Mouse (Mus musculus): ENCODE results near the gene Bnc2. TPM values are rescaled to one million over a fixed set of nuclear protein-coding genes. Genes with fewer than 3 reads are reported as not detected.

Gene Bnc2
- polyA plus RNA-seq, 1 experiment from 2014 or later = 17.2 TPM

DNA sequence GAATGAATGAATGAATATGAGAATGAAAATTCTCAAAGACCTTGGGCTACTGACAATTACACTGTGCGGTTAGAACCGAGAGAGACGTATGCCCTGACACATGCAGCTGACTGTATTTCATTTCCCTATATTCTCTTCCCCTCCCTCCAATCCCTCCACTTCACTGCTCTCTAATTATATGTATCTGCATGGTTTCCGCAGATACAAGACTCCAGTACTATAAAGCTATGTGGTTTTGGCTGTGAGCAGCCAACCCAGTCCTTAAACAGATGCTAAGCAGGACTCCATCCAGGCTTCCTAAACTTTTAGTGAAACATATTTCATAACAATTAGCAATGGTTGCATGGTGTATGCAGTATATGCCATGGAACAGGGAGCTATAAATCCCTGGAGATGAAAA lies 344.6 kb downstream of the Bnc2 start:
- peak overlapping the region; percentile 5; the same call in 1 of the 2 replicates for H3K27ac ChIP-seq (ENCODE audit: low read length)
- 76% methylated on average over 4 of the region's 4 CpGs for WGBS

DNA sequence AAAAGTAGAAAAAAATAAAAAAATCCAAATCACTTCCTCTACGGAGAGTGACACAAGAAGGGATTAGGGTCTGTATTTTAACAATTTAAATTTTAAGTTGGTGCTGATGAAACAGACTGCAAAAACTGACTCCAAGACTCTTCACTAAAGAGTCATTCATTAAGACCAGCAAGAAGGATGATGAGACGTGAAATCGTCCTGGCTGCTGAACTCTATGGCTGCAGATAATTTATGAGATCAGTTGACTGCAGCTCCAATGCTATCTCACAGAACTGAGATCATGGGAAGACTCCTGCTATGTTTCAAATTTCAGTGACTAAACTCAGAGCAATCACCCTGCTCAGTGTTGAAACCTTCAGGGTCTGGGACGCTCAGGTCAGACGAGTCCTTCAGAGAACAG lies 345.4 kb downstream of the Bnc2 start:
- no peaks in the 10 kb centered on the region for H3K4me1 ChIP-seq (ENCODE audit: control insufficient read depth, insufficient read depth, low read length)
- H3K27me3 ChIP-seq (ENCODE audit: control insufficient read depth, insufficient read depth, low read length) = no peaks in the 10 kb centered on the region
- no peaks in the 10 kb centered on the region for H3K9me3 ChIP-seq (replicated peaks; ENCODE audit: control insufficient read depth, low read length)
- no peak overlapping the region for H3K27ac ChIP-seq (ENCODE audit: low read length)
- WGBS = 75% methylated on average over 5 of the region's 5 CpGs
- no peak for ATAC-seq (ENCODE audit: insufficient read depth, low FRiP score)
- H3K4me3 ChIP-seq (replicated peaks; ENCODE audit: low read length) = no peak overlapping the region
- H3K4me2 ChIP-seq (ENCODE audit: low read depth, low read length) = no peak overlapping the region
- H3K9ac ChIP-seq (ENCODE audit: low read length) = no peak overlapping the region
- H3K36me3 ChIP-seq (ENCODE audit: control insufficient read depth, insufficient read depth, low read length) = no peaks in the 10 kb centered on the region

More for the DNA sequence above, 344.6 kb downstream of the Bnc2 start:
- H3K27me3 ChIP-seq (ENCODE audit: control insufficient read depth, insufficient read depth, low read length) = no peaks in the 10 kb centered on the region
- no peak overlapping the region for H3K4me3 ChIP-seq (replicated peaks; ENCODE audit: low read length)
- H3K36me3 ChIP-seq (ENCODE audit: control insufficient read depth, insufficient read depth, low read length) = no peaks in the 10 kb centered on the region
- no peaks in the 10 kb centered on the region for H3K9me3 ChIP-seq (replicated peaks; ENCODE audit: control insufficient read depth, low read length)
- no peak for ATAC-seq (ENCODE audit: insufficient read depth, low FRiP score)
- no peaks in the 10 kb centered on the region for H3K4me1 ChIP-seq (ENCODE audit: control insufficient read depth, insufficient read depth, low read length)
- no peak overlapping the region for H3K4me2 ChIP-seq (ENCODE audit: low read depth, low read length)
- H3K9ac ChIP-seq (ENCODE audit: low read length) = no peak overlapping the region

DNA sequence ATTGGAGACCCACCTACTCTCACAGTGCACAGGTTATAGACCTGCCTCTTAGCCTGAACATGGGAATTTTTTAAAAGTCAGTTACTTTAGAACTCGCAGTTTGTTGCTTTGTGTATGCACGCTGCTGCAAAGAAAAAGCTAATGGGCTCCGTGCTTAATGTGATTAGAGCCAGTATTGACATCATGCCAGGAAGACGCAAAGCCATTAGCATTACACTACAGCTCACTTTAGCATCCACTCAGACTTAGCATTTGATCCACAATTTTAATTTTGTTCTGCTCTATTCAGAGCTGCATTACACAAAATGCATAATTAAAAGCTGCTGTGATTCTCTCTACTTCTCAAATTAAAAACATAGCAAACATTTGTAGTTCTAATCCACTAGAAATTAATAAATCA lies 350.7 kb downstream of the Bnc2 start:
- whole genome bisulfite sequencing = 77% methylated on average over 4 of the region's 4 CpGs
- no peaks in the 10 kb centered on the region for H3K9me3 ChIP-seq (replicated peaks; ENCODE audit: control insufficient read depth, low read length)
- no peaks in the 10 kb centered on the region for H3K36me3 ChIP-seq (ENCODE audit: control insufficient read depth, insufficient read depth, low read length)
- no peaks in the 10 kb centered on the region for H3K4me1 ChIP-seq (ENCODE audit: control insufficient read depth, insufficient read depth, low read length)
- no peaks in the 10 kb centered on the region for H3K27me3 ChIP-seq (ENCODE audit: control insufficient read depth, insufficient read depth, low read length)
- ATAC-seq (ENCODE audit: insufficient read depth, low FRiP score) = no peak
- H3K4me2 ChIP-seq (ENCODE audit: low read depth, low read length) = no peak overlapping the region
- no peak overlapping the region for H3K4me3 ChIP-seq (replicated peaks; ENCODE audit: low read length)
- no peak overlapping the region for H3K27ac ChIP-seq (ENCODE audit: low read length)
- no peak overlapping the region for H3K9ac ChIP-seq (ENCODE audit: low read length)

DNA sequence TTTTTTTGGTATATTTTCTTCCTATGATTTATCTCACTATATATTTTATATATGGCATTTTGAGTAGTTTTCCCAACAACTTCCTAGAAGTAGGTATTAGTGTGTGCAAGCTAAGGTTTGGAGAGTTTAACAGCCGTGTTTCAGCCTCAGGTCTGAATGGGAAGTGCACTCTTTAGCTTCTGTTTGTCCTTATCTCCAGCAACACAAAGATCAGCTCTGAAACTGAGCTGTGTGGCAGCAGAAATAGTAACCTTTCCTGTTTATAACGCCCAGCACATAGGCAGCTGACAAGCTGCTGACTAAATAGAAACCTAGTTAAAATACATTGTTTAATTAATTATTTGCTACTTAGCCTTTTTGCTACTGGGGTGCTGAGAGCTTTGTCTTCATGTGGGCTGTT lies 353.5 kb downstream of the Bnc2 start:
- 45% methylated on average over 2 of the region's 2 CpGs for WGBS
- Histone ChIP-seq H3K4me1 (ENCODE audit: control insufficient read depth, insufficient read depth, low read length) (no peaks in the 10 kb centered on the region), H3K27me3 (ENCODE audit: control insufficient read depth, insufficient read depth, low read length) (no peaks in the 10 kb centered on the region), H3K9ac (ENCODE audit: low read length) (no peak overlapping the region), H3K4me2 (ENCODE audit: low read depth, low read length) (no peak overlapping the region), H3K36me3 (ENCODE audit: control insufficient read depth, insufficient read depth, low read length) (no peaks in the 10 kb centered on the region), H3K4me3 (replicated peaks; ENCODE audit: low read length) (no peak overlapping the region), H3K27ac (ENCODE audit: low read length) (no peak overlapping the region), H3K9me3 (replicated peaks; ENCODE audit: control insufficient read depth, low read length) (no peaks in the 10 kb centered on the region)
- ATAC-seq (ENCODE audit: insufficient read depth, low FRiP score) = no peak

DNA sequence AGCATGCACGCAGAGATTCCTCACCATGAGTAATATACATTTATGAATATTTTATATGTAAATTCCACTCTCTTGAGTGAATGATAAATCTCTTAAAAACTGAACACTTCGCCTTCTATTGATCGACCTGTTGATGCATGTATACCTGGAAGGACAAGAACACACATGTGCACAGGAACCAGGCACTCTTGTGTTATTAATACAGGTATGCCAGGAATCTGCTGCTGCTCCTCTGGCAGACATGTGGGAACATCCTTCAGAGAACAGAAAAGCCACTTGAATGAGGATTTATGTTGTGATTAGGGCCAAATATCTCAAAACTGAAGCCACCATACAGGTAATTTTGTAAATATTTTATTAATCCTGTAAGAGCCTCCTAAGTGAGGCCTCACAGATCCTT lies 357.7 kb downstream of the Bnc2 start:
- H3K4me2 ChIP-seq (ENCODE audit: low read depth, low read length) = no peak overlapping the region
- H3K36me3 ChIP-seq (ENCODE audit: control insufficient read depth, insufficient read depth, low read length) = no peaks in the 10 kb centered on the region
- no peak overlapping the region for H3K27ac ChIP-seq (ENCODE audit: low read length)
- ATAC-seq (ENCODE audit: insufficient read depth, low FRiP score) = no peak
- H3K27me3 ChIP-seq (ENCODE audit: control insufficient read depth, insufficient read depth, low read length) = no peaks in the 10 kb centered on the region
- H3K4me3 ChIP-seq (replicated peaks; ENCODE audit: low read length) = no peak overlapping the region
- H3K9me3 ChIP-seq (replicated peaks; ENCODE audit: control insufficient read depth, low read length) = no peaks in the 10 kb centered on the region
- WGBS = 85% methylated on average over 3 of the region's 3 CpGs
- no peaks in the 10 kb centered on the region for H3K4me1 ChIP-seq (ENCODE audit: control insufficient read depth, insufficient read depth, low read length)
- no peak overlapping the region for H3K9ac ChIP-seq (ENCODE audit: low read length)

DNA sequence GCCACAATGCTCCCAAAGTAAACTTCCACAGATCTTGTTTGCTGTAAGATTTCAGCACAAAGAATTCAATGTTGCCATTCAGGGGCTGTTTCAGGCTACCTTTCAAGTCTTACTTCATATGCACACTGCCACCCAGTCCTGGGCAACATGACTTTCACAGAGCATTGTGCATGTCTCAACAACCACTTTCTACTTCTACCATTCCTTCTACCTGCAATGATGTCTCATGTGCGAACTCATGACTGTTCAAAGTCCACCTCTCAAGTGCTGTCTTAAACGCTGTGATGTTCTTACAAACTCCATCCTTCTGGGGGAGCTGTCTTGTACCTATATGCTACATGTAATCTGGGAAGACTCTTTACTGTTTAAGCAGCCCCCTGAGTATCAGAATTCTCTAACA lies 363.7 kb downstream of the Bnc2 start:
- H3K4me1 ChIP-seq (ENCODE audit: control insufficient read depth, insufficient read depth, low read length) = peaks cover 5% of the 10 kb centered on the region; the same call in 1 of the 2 replicates
- ATAC-seq (ENCODE audit: insufficient read depth, low FRiP score) = no peak
- H3K27me3 ChIP-seq (ENCODE audit: control insufficient read depth, insufficient read depth, low read length) = no peaks in the 10 kb centered on the region
- H3K4me2 ChIP-seq (ENCODE audit: low read depth, low read length) = no peak overlapping the region
- no peak overlapping the region for H3K27ac ChIP-seq (ENCODE audit: low read length)
- H3K9ac ChIP-seq (ENCODE audit: low read length) = no peak overlapping the region
- no peaks in the 10 kb centered on the region for H3K36me3 ChIP-seq (ENCODE audit: control insufficient read depth, insufficient read depth, low read length)
- H3K9me3 ChIP-seq (replicated peaks; ENCODE audit: control insufficient read depth, low read length) = no peaks in the 10 kb centered on the region
- WGBS = 64% methylated on average over 2 of the region's 2 CpGs
- H3K4me3 ChIP-seq (replicated peaks; ENCODE audit: low read length) = no peak overlapping the region

DNA sequence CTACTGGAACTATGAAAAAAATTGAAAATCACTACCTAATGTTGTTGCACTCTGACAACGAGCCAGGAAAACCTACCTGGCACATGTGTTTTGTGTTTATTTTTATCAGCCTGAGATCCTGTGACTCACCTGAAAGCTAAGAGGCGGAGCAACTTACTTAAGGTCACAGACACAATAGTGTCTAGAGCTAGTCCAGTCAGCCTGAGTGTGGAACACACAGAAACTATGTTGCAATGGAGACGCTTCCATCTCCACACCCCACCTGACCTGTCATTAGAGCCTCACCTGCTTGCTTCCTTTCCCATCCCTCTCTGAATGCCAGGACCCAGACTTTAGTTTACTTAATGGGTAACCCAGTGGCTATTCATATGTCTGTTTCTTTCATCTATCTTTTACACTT lies 364.2 kb downstream of the Bnc2 start:
- H3K27me3 ChIP-seq (ENCODE audit: control insufficient read depth, insufficient read depth, low read length) = no peaks in the 10 kb centered on the region
- ATAC-seq (ENCODE audit: insufficient read depth, low FRiP score) = peak; percentile 68; the same call in 1 of the 2 replicates
- 62% methylated on average over 3 of the region's 3 CpGs for WGBS

DNA sequence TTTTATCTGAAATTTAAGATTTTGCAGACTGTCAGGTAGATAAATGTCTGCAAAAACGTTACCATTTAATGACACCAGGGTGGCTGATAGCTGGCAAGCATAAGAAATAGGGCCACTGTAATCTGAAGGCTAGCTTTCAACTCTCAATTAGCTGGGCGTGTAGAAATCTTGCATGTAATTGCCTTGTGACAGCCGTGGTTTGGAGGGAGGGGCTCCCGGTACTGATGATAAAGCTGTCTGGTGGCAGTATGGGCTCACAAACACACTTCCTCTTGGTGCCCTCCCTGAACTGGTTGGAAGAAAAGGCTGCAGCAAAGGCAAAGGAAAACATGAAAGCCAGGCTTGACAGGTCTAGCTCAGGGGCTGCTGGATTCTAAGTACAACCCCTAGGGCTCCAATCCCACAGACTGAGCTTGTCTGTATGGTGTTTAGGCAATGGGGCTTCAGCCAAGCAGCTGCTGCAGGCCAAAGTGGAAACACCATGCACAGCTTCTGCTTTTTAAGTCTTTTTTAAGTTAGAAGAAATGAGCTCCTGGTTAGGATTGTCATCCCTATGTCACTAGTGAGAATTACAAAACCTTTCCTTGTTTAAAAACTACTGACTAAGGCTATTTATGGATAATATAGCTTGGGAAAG lies 366.7 kb downstream of the Bnc2 start:
- H3K36me3 ChIP-seq (ENCODE audit: control insufficient read depth, insufficient read depth, low read length) = no peaks in the 10 kb centered on the region
- H3K27ac ChIP-seq (ENCODE audit: low read length) = no peak overlapping the region
- ATAC-seq (ENCODE audit: insufficient read depth, low FRiP score) = no peak
- peaks cover 5% of the 10 kb centered on the region; the same call in 1 of the 2 replicates for H3K4me1 ChIP-seq (ENCODE audit: control insufficient read depth, insufficient read depth, low read length)
- H3K9ac ChIP-seq (ENCODE audit: low read length) = no peak overlapping the region
- no peaks in the 10 kb centered on the region for H3K9me3 ChIP-seq (replicated peaks; ENCODE audit: control insufficient read depth, low read length)
- WGBS = 25% methylated on average over 4 of the region's 4 CpGs
- H3K4me3 ChIP-seq (replicated peaks; ENCODE audit: low read length) = no peak overlapping the region
- no peak overlapping the region for H3K4me2 ChIP-seq (ENCODE audit: low read depth, low read length)
- H3K27me3 ChIP-seq (ENCODE audit: control insufficient read depth, insufficient read depth, low read length) = no peaks in the 10 kb centered on the region

More for the DNA sequence above, 364.2 kb downstream of the Bnc2 start:
- H3K9ac ChIP-seq (ENCODE audit: low read length) = no peak overlapping the region
- no peak overlapping the region for H3K4me3 ChIP-seq (replicated peaks; ENCODE audit: low read length)
- peaks cover 5% of the 10 kb centered on the region; the same call in 1 of the 2 replicates for H3K4me1 ChIP-seq (ENCODE audit: control insufficient read depth, insufficient read depth, low read length)
- H3K36me3 ChIP-seq (ENCODE audit: control insufficient read depth, insufficient read depth, low read length) = no peaks in the 10 kb centered on the region
- no peaks in the 10 kb centered on the region for H3K9me3 ChIP-seq (replicated peaks; ENCODE audit: control insufficient read depth, low read length)
- H3K4me2 ChIP-seq (ENCODE audit: low read depth, low read length) = no peak overlapping the region
- no peak overlapping the region for H3K27ac ChIP-seq (ENCODE audit: low read length)

DNA sequence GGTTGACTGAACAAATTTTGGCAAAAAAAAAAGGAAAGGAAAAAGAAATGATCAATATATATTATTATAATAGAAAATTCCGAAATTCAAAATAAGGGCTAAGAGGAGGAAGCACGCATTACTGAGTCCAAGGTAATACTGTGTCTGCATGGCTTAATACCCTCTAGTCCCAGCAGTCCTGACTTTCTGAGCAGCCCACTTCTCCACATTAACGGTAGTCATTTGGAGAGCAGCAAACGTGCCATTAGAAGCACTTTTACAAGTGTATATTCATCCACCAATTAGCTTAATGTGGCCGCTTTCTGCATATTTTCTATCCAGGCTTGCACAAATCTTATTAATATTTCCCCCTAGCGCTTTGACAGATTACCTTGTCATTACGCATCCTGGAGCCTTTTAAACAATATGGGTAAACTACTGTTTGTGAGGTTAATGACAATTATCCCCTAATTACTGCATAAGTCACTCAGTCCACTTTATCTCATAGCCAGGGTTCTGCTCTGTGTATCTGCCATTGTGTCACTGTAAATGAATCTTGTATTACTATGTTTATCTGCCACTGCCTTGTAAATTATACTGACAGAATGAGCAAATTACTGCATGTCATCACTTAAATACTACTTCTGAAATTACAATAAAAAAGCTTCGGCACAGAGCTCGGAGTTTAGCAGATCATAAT lies 368.0 kb downstream of the Bnc2 start:
- H3K9me3 ChIP-seq (replicated peaks; ENCODE audit: control insufficient read depth, low read length) = no peaks in the 10 kb centered on the region
- no peak overlapping the region for H3K9ac ChIP-seq (ENCODE audit: low read length)
- peaks cover 5% of the 10 kb centered on the region; the same call in 1 of the 2 replicates for H3K4me1 ChIP-seq (ENCODE audit: control insufficient read depth, insufficient read depth, low read length)
- no peaks in the 10 kb centered on the region for H3K36me3 ChIP-seq (ENCODE audit: control insufficient read depth, insufficient read depth, low read length)
- H3K4me2 ChIP-seq (ENCODE audit: low read depth, low read length) = no peak overlapping the region
- no peak overlapping the region for H3K4me3 ChIP-seq (replicated peaks; ENCODE audit: low read length)
- no peak for ATAC-seq (ENCODE audit: insufficient read depth, low FRiP score)
- no peaks in the 10 kb centered on the region for H3K27me3 ChIP-seq (ENCODE audit: control insufficient read depth, insufficient read depth, low read length)
- H3K27ac ChIP-seq (ENCODE audit: low read length) = no peak overlapping the region
- WGBS = 80% methylated on average over 9 of the region's 9 CpGs
